Mouse (Mus musculus) liver, embryonic 14.5 days (tissue): ENCODE measurements around the gene Myo9b. TPM values are rescaled to one million over a fixed set of nuclear protein-coding genes. Genes with fewer than 3 reads are reported as not detected.

Experiments used
- ATAC-seq: fragments of 200-750 bp; cut with Nextera tagmentation; 2 replicates; pipeline ENCODE4 v1.8.0; 2017; ENCODE audit warnings: moderate number of reproducible peaks, mild to moderate bottlenecking, moderate library complexity; ENCODE audit not compliant: insufficient read depth
- DNase-seq, 3 experiments: peaks; one replicate each; pipeline ENCODE4 v3.0.0-alpha.2; 2012 to 2013; ENCODE audit warnings: low read depth in 3 of 3, low spot score in 3 of 3
- H3K27ac ChIP-seq: fragments of 300-500 bp; sonication (generic); 2 replicates; pipeline ENCODE4 v1.5.1; 2014; ENCODE audit warnings: moderate library complexity, mild to moderate bottlenecking, control low read depth, inconsistent platforms
- H3K27me3 ChIP-seq: fragments of 300-500 bp; sonication (generic); 2 replicates; pipeline ENCODE4 v1.6.1; 2014; ENCODE audit warnings: mild to moderate bottlenecking, low read length, moderate library complexity; ENCODE audit not compliant: control insufficient read depth, insufficient read depth
- H3K36me3 ChIP-seq: fragments of 300-500 bp; sonication (generic); replicated peaks from 2 replicates; pipeline ENCODE4 v1.6.1; 2014; ENCODE audit warnings: low read depth; ENCODE audit not compliant: control insufficient read depth, insufficient read depth
- H3K4me1 ChIP-seq, 2 experiments: fragments of 200-500 bp in 1 of 2; fragments of 300-500 bp in 1 of 2; sonication (generic) in 1 of 2; replicated peaks; 2 replicates each; pipeline ENCODE4 v1.6.1; 2012 to 2014; ENCODE audit warnings: antibody characterized with exemption in 1 of 2, inconsistent platforms in 1 of 2, low read length in 1 of 2; ENCODE audit not compliant: control insufficient read depth in 2 of 2, insufficient read depth in 2 of 2
- H3K4me2 ChIP-seq: fragments of 300-500 bp; sonication (generic); 2 replicates; pipeline ENCODE4 v1.6.1; 2014; ENCODE audit warnings: low read depth, mild to moderate bottlenecking, control low read depth, moderate library complexity
- H3K4me3 ChIP-seq, 2 experiments: fragments of 200-500 bp in 1 of 2; fragments of 300-500 bp in 1 of 2; sonication (generic) in 1 of 2; 2 replicates each; pipeline ENCODE4 v1.5.1; 2012 to 2014; ENCODE audit warnings: low read depth in 2 of 2, low read length in 2 of 2, mild to moderate bottlenecking in 2 of 2, control low read depth in 1 of 2, inconsistent platforms in 1 of 2, moderate library complexity in 1 of 2; ENCODE audit not compliant: insufficient read depth in 1 of 2
- H3K9ac ChIP-seq: fragments of 300-500 bp; sonication (generic); replicated peaks from 2 replicates; pipeline ENCODE4 v1.6.1; 2014; ENCODE audit warnings: mild to moderate bottlenecking, control low read depth, moderate library complexity
- H3K9me3 ChIP-seq: fragments of 300-500 bp; sonication (generic); 2 replicates; pipeline ENCODE4 v1.6.1; 2016; ENCODE audit warnings: low read length, mixed read lengths; ENCODE audit not compliant: control insufficient read depth
- CTCF ChIP-seq: IDR thresholded peaks from 2 replicates; pipeline ENCODE4 v1.5.1; 2016; ENCODE audit warnings: antibody characterized with exemption, low read depth, control low read depth
- EP300 ChIP-seq: IDR thresholded peaks from 2 replicates; pipeline ENCODE4 v1.6.1; 2016; ENCODE audit warnings: antibody characterized with exemption, low read depth
- WGBS: fragments of 180-500 bp; shearing (Covaris S2); extraction: QIAGEN DNeasy Blood & Tissue Kit; methylation state at CpG from one replicate; pipeline ENCODE4 v1.1.7; 2014; ENCODE audit not compliant: insufficient replicate concordance; 5-methylcytosine and 5-hydroxymethylcytosine counted together
- polyA plus RNA-seq, 2 experiments: library from polyadenylated mRNA; depleted of rRNA in 1 of 2; stranded (reverse) in 1 of 2; unstranded in 1 of 2; fragments of >200 nt; fragmentation: Nextera tagmentation in 1 of 2; extraction: Ambion mirVana in 1 of 2; gene quantifications; 2 replicates each; pipeline versions ENCODE4 v1.2.1 to v1.2.3; 2012 to 2014

Myo9b gene
- polyA plus RNA-seq, 2 experiments = 5.8 to 6.4 TPM

- H3K4me1 ChIP-seq = peaks cover 5 to 11% of the 10 kb centered on the region in 2 experiments; a peak in 3 of 4 replicates
- H3K27ac ChIP-seq = no peak overlapping the region
- H3K4me2 ChIP-seq = peak overlapping the region; percentile 60
- DNase-seq = no peak
- 35% methylated on average over 3 of the region's 3 CpGs for WGBS
- H3K36me3 ChIP-seq = no peaks in the 10 kb centered on the region
- peaks cover 32% of the 10 kb centered on the region for H3K27me3 ChIP-seq
- no peak for ATAC-seq
- no peaks in the 10 kb centered on the region for H3K9me3 ChIP-seq
- H3K4me3 ChIP-seq = peak overlapping the region; percentile 42 to 57
- no peak overlapping the region for H3K9ac ChIP-seq
- TF ChIP-seq EP300 (no peak), CTCF (no peak)
Observed at GRCm38 (mm10) chr8:71379512-71380075, 107.1 kb downstream of the Myo9b start.

GRCm38 (mm10) chr8:71380178-71381171, 108.0 kb downstream of the Myo9b start:
- Histone ChIP-seq H3K4me3 (peak overlapping the region; percentile 42 to 57), H3K27me3 (peaks cover 32% of the 10 kb centered on the region), H3K4me1 (peaks cover 5 to 7% of the 10 kb centered on the region in 2 experiments; a peak in 3 of 4 replicates), H3K36me3 (no peaks in the 10 kb centered on the region), H3K4me2 (peak overlapping the region; percentile 60), H3K27ac (no peak overlapping the region), H3K9me3 (no peaks in the 10 kb centered on the region), H3K9ac (peak overlapping the region; percentile 58)
- TF ChIP-seq EP300 = no peak
- TF ChIP-seq CTCF = no peak
- WGBS = 5% methylated on average over 70 of the region's 72 CpGs
- DNase-seq = no peak
- no peak for ATAC-seq

GRCm38 (mm10) chr8:71381421-71381970, 109.0 kb downstream of the Myo9b start, which contains the start of gene Nr2f6:
Nr2f6 (minus strand) TSS chr8:71381960.
- DNase-seq (no peak), ATAC-seq (no peak)
- TF ChIP-seq EP300 (no peak), CTCF (no peak)
- H3K27me3 ChIP-seq = peaks cover 32% of the 10 kb centered on the region
- peaks cover 0 to 1% of the 10 kb centered on the region in 2 experiments; a peak in 1 of 4 replicates for H3K4me1 ChIP-seq
- peak within 1 kb of the TSS; percentile 49 to 57 for H3K4me3 ChIP-seq
- H3K36me3 ChIP-seq = no peaks in the 10 kb centered on the region
- under 1% methylated on average over 69 of the region's 89 CpGs for WGBS
- peak within 1 kb of the TSS; percentile 35 for H3K27ac ChIP-seq
- peak within 1 kb of the TSS; percentile 58 for H3K9ac ChIP-seq
- H3K4me2 ChIP-seq = peak within 1 kb of the TSS; percentile 60
- H3K9me3 ChIP-seq = no peaks in the 10 kb centered on the region

GRCm38 (mm10) chr8:71381971-71382961, 109.8 kb downstream of the Myo9b start:
- H3K4me2 ChIP-seq = peak overlapping the region; percentile 60
- no peak for TF ChIP-seq EP300
- TF ChIP-seq CTCF = no peak

More at GRCm38 (mm10) chr8:71381971-71382961, 109.8 kb downstream of the Myo9b start:
- H3K9ac ChIP-seq = peak overlapping the region; percentile 37
- peak overlapping the region; percentile 35 for H3K27ac ChIP-seq
- no peaks in the 10 kb centered on the region for H3K36me3 ChIP-seq
- DNase-seq (peak in 1 of 3 experiments; percentile 33), ATAC-seq (peak; percentile 76)
- H3K4me1 ChIP-seq = peaks cover 0 to 1% of the 10 kb centered on the region in 2 experiments; a peak in 1 of 4 replicates
- H3K4me3 ChIP-seq = peak overlapping the region; percentile 49 to 57
- H3K27me3 ChIP-seq = peaks cover 32% of the 10 kb centered on the region
- WGBS = 5% methylated on average over 76 of the region's 80 CpGs
- no peaks in the 10 kb centered on the region for H3K9me3 ChIP-seq
